Mouse (Mus musculus) intestine, postnatal 0 days (tissue): ENCODE data around the gene Samd1. TPM values are rescaled to one million over a fixed set of nuclear protein-coding genes. Genes with fewer than 3 reads are reported as not detected.

Experiments
- ATAC-seq: fragments of 200-750 bp; cut with Nextera tagmentation; 2 replicates; pipeline ENCODE4 v1.8.0; 2017; ENCODE audit warnings: mild to moderate bottlenecking, moderate TSS enrichment, moderate library complexity
- H3K27ac ChIP-seq: fragments of 300-500 bp; sonication (generic); 2 replicates; pipeline ENCODE4 v1.5.1; 2014; ENCODE audit warnings: mild to moderate bottlenecking, low read depth, low read length, moderate library complexity
- H3K27me3 ChIP-seq: fragments of 300-500 bp; sonication (generic); replicated peaks from 2 replicates; pipeline ENCODE4 v1.6.1; 2014; ENCODE audit warnings: low read length, mixed read lengths; ENCODE audit not compliant: control insufficient read depth, insufficient read depth
- H3K36me3 ChIP-seq: fragments of 300-500 bp; sonication (generic); 2 replicates; pipeline ENCODE4 v1.6.1; 2014; ENCODE audit warnings: mild to moderate bottlenecking, moderate library complexity; ENCODE audit not compliant: control insufficient read depth, insufficient read depth
- H3K4me1 ChIP-seq: fragments of 300-500 bp; sonication (generic); replicated peaks from 2 replicates; pipeline ENCODE4 v1.6.1; 2014; ENCODE audit warnings: antibody characterized with exemption, low read length, mixed read lengths; ENCODE audit not compliant: control insufficient read depth, insufficient read depth
- H3K4me2 ChIP-seq: fragments of 300-500 bp; sonication (generic); replicated peaks from 2 replicates; pipeline ENCODE4 v1.6.1; 2014; ENCODE audit warnings: low read depth, mild to moderate bottlenecking, moderate library complexity
- H3K4me3 ChIP-seq: fragments of 300-500 bp; sonication (generic); 2 replicates; pipeline ENCODE4 v1.5.1; 2014; ENCODE audit warnings: low read depth, low read length
- H3K9ac ChIP-seq: fragments of 300-500 bp; sonication (generic); 2 replicates; pipeline ENCODE4 v1.6.1; 2014; ENCODE audit warnings: mild to moderate bottlenecking, low read depth, low read length
- H3K9me3 ChIP-seq: fragments of 300-500 bp; sonication (generic); 2 replicates; pipeline ENCODE4 v1.6.1; 2016; ENCODE audit warnings: mixed run types; ENCODE audit not compliant: control insufficient read depth
- CTCF ChIP-seq: sonication (generic); IDR thresholded peaks from 2 replicates; pipeline ENCODE4 v1.5.1; 2016; ENCODE audit warnings: low read depth, mild to moderate bottlenecking, control low read depth, antibody characterized with exemption, moderate library complexity
- WGBS: fragments of 180-500 bp; shearing (Covaris S2); extraction: QIAGEN DNeasy Blood & Tissue Kit; methylation state at CpG from one replicate; pipeline ENCODE4 v1.1.7; 2014; 5-methylcytosine and 5-hydroxymethylcytosine counted together
- polyA plus RNA-seq: library from polyadenylated mRNA; unstranded; fragments of >200 nt; fragmentation: Nextera tagmentation; extraction: Ambion mirVana; gene quantifications from 2 replicates; pipeline ENCODE4 v1.2.1, GENCODE M21; 2015

The Samd1 gene
- polyA plus RNA-seq, 1 experiment from 2014 or later, result 4.5 TPM

- Histone ChIP-seq H3K9ac (no peak overlapping the region), H3K4me2 (0 out of 2 replicates have a peak overlapping the region, but pooled peaks have one; percentile 96), H3K4me3 (no peak overlapping the region), H3K9me3 (no peaks in the 10 kb centered on the region), H3K36me3 (no peaks in the 10 kb centered on the region), H3K27me3 (no peaks in the 10 kb centered on the region), H3K27ac (no peak overlapping the region), H3K4me1 (peaks cover 5% of the 10 kb centered on the region; the same call in 1 of the 2 replicates)
- no peak for ATAC-seq
- no peak for TF ChIP-seq CTCF
- WGBS, result 86% methylated on average over 4 of the region's 4 CpGs
Measured at GRCm38 (mm10) chr8:83974521-83974920, 23.0 kb upstream of the Samd1 start.

GRCm38 (mm10) chr8:83976101-83976630, 21.3 kb upstream of the Samd1 start:
- Histone ChIP-seq H3K36me3 (peaks cover 6% of the 10 kb centered on the region), H3K4me3 (no peak overlapping the region), H3K9ac (no peak overlapping the region), H3K4me1 (peaks cover 5% of the 10 kb centered on the region; the same call in 1 of the 2 replicates), H3K9me3 (no peaks in the 10 kb centered on the region), H3K27me3 (no peaks in the 10 kb centered on the region), H3K4me2 (no peak overlapping the region), H3K27ac (no peak overlapping the region)
- no peak for ATAC-seq
- TF ChIP-seq CTCF, result peak; percentile 71
- WGBS, result 89% methylated on average over 4 of the region's 4 CpGs

- Histone ChIP-seq H3K27ac (no peak overlapping the region), H3K9me3 (no peaks in the 10 kb centered on the region), H3K4me2 (no peak overlapping the region), H3K9ac (no peak overlapping the region), H3K36me3 (peaks cover 13% of the 10 kb centered on the region), H3K4me1 (peaks cover 5% of the 10 kb centered on the region; the same call in 1 of the 2 replicates), H3K4me3 (no peak overlapping the region), H3K27me3 (no peaks in the 10 kb centered on the region)
- peak; percentile 41 for TF ChIP-seq CTCF
- WGBS, result 80% methylated on average over 5 of the region's 5 CpGs
- no peak for ATAC-seq
Measured at GRCm38 (mm10) chr8:83976779-83977350, 20.6 kb upstream of the Samd1 start.

GRCm38 (mm10) chr8:83977646-83978045, 19.8 kb upstream of the Samd1 start:
- WGBS, result 46% methylated on average over 6 of the region's 6 CpGs
- H3K27me3 ChIP-seq, result no peaks in the 10 kb centered on the region

DNA sequence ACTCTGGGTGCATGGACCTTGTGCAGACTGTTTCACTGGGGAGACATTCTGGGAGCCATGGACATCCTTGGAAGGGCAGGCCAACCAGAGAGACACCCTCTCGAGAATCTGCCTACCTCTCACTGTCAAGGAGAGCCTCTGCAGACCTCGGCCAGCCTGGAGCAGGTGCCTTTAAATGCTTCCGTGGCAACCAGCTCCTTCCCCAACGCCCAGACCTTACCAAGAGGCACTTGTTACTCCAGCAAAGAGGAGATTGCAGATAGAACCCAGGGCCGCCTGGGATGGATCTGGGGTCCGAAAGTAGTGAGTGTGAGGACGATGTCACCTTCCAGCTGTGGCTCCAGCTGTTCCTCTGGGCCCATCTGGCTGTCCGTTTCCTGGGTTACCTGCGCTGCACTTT, 19.3 kb upstream of the Samd1 start:
- Histone ChIP-seq H3K4me3 (no peak overlapping the region), H3K9ac (no peak overlapping the region), H3K9me3 (no peaks in the 10 kb centered on the region), H3K27ac (no peak overlapping the region), H3K4me1 (peaks cover 5% of the 10 kb centered on the region; the same call in 1 of the 2 replicates), H3K4me2 (no peak overlapping the region), H3K27me3 (no peaks in the 10 kb centered on the region), H3K36me3 (peaks cover 23% of the 10 kb centered on the region)
- WGBS, result 77% methylated on average over 9 of the region's 9 CpGs
- no peak for ATAC-seq
- no peak for TF ChIP-seq CTCF

More at GRCm38 (mm10) chr8:83977646-83978045, 19.8 kb upstream of the Samd1 start:
- H3K4me1 ChIP-seq, result peaks cover 5% of the 10 kb centered on the region; the same call in 1 of the 2 replicates
- ATAC-seq, result no peak
- no peak overlapping the region for H3K4me2 ChIP-seq
- H3K4me3 ChIP-seq, result no peak overlapping the region
- no peaks in the 10 kb centered on the region for H3K9me3 ChIP-seq
- peaks cover 17% of the 10 kb centered on the region for H3K36me3 ChIP-seq
- H3K9ac ChIP-seq, result no peak overlapping the region
- no peak for TF ChIP-seq CTCF
- no peak overlapping the region for H3K27ac ChIP-seq

GRCm38 (mm10) chr8:83980250-83980649, 17.2 kb upstream of the Samd1 start:
- Histone ChIP-seq H3K36me3 (peaks cover 28% of the 10 kb centered on the region), H3K9me3 (no peaks in the 10 kb centered on the region), H3K4me2 (no peak overlapping the region), H3K4me3 (no peak overlapping the region), H3K27me3 (no peaks in the 10 kb centered on the region), H3K4me1 (no peaks in the 10 kb centered on the region), H3K9ac (no peak overlapping the region), H3K27ac (no peak overlapping the region)
- no peak for ATAC-seq
- no peak for TF ChIP-seq CTCF
- 96% methylated on average over 1 of the region's 1 CpGs for WGBS
